Mouse (Mus musculus): ENCODE data around the gene Klhl29. TPM values are rescaled to one million over a fixed set of nuclear protein-coding genes. Genes with fewer than 3 reads are reported as not detected.

Klhl29 gene
- polyA plus RNA-seq, 1 experiment, result 0.22 TPM

- H3K27ac ChIP-seq (ENCODE audit: control insufficient read depth, insufficient read depth, low read depth, low read length, poor library complexity), result no peak overlapping the region
- H3K4me1 ChIP-seq (ENCODE audit: control insufficient read depth, insufficient read depth, low read length), result no peaks in the 10 kb centered on the region
- WGBS, result 66% methylated on average over 14 of the region's 14 CpGs
- no peak for TF ChIP-seq CTCF (IDR thresholded peaks at IDR 0.05; ENCODE audit: control insufficient read depth, insufficient read depth, low read length)
- no peak for TF ChIP-seq POLR2A (IDR thresholded peaks at IDR 0.05; ENCODE audit: borderline replicate concordance, control insufficient read depth, low read depth, low read length)
- no peak overlapping the region for H3K4me3 ChIP-seq (replicated peaks; ENCODE audit: control insufficient read depth, low read depth, low read length)
Observed at GRCm38 (mm10) chr12:5226676-5227654, 148.5 kb downstream of the Klhl29 start.

- TF ChIP-seq CTCF (IDR thresholded peaks at IDR 0.05; ENCODE audit: control insufficient read depth, insufficient read depth, low read length), result no peak
- WGBS, result 34% methylated on average over 1 of the region's 1 CpGs
Observed at GRCm38 (mm10) chr12:5223595-5223994, 151.9 kb downstream of the Klhl29 start.

DNA sequence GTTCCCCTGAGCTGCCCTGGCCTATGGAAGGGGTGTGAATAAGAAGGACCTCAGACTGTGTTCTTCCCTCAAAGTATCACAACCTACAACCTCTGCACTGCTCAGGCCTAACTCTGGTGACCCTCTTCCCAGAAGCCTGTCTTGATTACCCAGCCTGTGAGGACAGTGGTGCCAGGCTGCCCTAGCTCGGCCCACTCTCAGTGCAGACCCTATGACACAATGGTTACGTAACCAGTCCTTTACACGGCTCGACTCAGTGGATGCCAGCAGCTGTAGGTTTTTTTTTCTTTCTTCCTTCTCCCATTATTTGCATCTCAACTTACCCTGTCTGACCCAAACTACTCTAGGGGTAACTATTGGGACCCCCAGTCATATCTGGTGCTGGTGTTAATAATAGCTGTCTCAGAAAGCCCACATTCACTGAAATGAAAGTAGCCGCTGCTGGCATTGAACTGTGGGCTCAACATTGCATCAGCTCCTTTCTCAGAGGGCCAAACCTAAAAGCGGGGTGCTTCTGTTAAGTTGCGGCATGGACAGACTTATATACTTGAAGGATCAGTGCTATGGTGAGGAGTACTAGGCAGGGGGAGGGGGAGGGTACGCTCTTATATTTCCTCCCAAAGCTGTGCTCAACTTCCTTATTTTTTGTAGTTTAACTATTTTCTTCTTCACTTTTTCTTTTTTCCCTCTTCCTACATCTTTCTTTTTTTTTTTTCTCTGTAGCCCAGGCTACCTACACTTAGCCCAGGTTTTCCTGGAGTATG lies 152.9 kb downstream of the Klhl29 start:
- WGBS, result 40% methylated on average over 8 of the region's 8 CpGs
- H3K4me1 ChIP-seq (ENCODE audit: control insufficient read depth, insufficient read depth, low read length), result no peaks in the 10 kb centered on the region
- H3K27ac ChIP-seq (ENCODE audit: control insufficient read depth, insufficient read depth, low read depth, low read length, poor library complexity), result no peak overlapping the region
- no peak overlapping the region for H3K4me3 ChIP-seq (replicated peaks; ENCODE audit: control insufficient read depth, low read depth, low read length)
- no peak for TF ChIP-seq CTCF (IDR thresholded peaks at IDR 0.05; ENCODE audit: control insufficient read depth, insufficient read depth, low read length)
- TF ChIP-seq POLR2A (IDR thresholded peaks at IDR 0.05; ENCODE audit: borderline replicate concordance, control insufficient read depth, low read depth, low read length), result no peak

More at GRCm38 (mm10) chr12:5223595-5223994, 151.9 kb downstream of the Klhl29 start:
- Histone ChIP-seq H3K27ac (ENCODE audit: control insufficient read depth, insufficient read depth, low read depth, low read length, poor library complexity) (no peak overlapping the region), H3K4me3 (replicated peaks; ENCODE audit: control insufficient read depth, low read depth, low read length) (no peak overlapping the region), H3K4me1 (ENCODE audit: control insufficient read depth, insufficient read depth, low read length) (no peaks in the 10 kb centered on the region)

GRCm38 (mm10) chr12:5219913-5220575 lies 155.4 kb downstream of the Klhl29 start:
- Histone ChIP-seq H3K4me1 (ENCODE audit: control insufficient read depth, insufficient read depth, low read length) (no peaks in the 10 kb centered on the region), H3K27ac (ENCODE audit: control insufficient read depth, insufficient read depth, low read depth, low read length, poor library complexity) (no peak overlapping the region), H3K4me3 (replicated peaks; ENCODE audit: control insufficient read depth, low read depth, low read length) (no peak overlapping the region)
- TF ChIP-seq CTCF (IDR thresholded peaks at IDR 0.05; ENCODE audit: control insufficient read depth, insufficient read depth, low read length), result no peak
- TF ChIP-seq POLR2A (IDR thresholded peaks at IDR 0.05; ENCODE audit: borderline replicate concordance, control insufficient read depth, low read depth, low read length), result no peak
- 82% methylated on average over 14 of the region's 14 CpGs for WGBS

- no peaks in the 10 kb centered on the region for H3K4me1 ChIP-seq (ENCODE audit: control insufficient read depth, insufficient read depth, low read length)
- TF ChIP-seq POLR2A (IDR thresholded peaks at IDR 0.05; ENCODE audit: borderline replicate concordance, control insufficient read depth, low read depth, low read length) (no peak), CTCF (IDR thresholded peaks at IDR 0.05; ENCODE audit: control insufficient read depth, insufficient read depth, low read length) (no peak)
- H3K27ac ChIP-seq (ENCODE audit: control insufficient read depth, insufficient read depth, low read depth, low read length, poor library complexity), result no peak overlapping the region
- 73% methylated on average over 15 of the region's 15 CpGs for WGBS
- H3K4me3 ChIP-seq (replicated peaks; ENCODE audit: control insufficient read depth, low read depth, low read length), result no peak overlapping the region
Observed at GRCm38 (mm10) chr12:5215836-5216747, 159.4 kb downstream of the Klhl29 start.

- Histone ChIP-seq H3K4me1 (ENCODE audit: control insufficient read depth, insufficient read depth, low read length) (no peaks in the 10 kb centered on the region), H3K27ac (ENCODE audit: control insufficient read depth, insufficient read depth, low read depth, low read length, poor library complexity) (no peak overlapping the region), H3K4me3 (replicated peaks; ENCODE audit: control insufficient read depth, low read depth, low read length) (no peak overlapping the region)
- TF ChIP-seq CTCF (IDR thresholded peaks at IDR 0.05; ENCODE audit: control insufficient read depth, insufficient read depth, low read length) (no peak), POLR2A (IDR thresholded peaks at IDR 0.05; ENCODE audit: borderline replicate concordance, control insufficient read depth, low read depth, low read length) (no peak)
- WGBS, result 69% methylated on average over 9 of the region's 9 CpGs
Observed at GRCm38 (mm10) chr12:5214266-5214665, 161.2 kb downstream of the Klhl29 start.

GRCm38 (mm10) chr12:5213339-5214104 lies 162.0 kb downstream of the Klhl29 start:
- Histone ChIP-seq H3K4me1 (ENCODE audit: control insufficient read depth, insufficient read depth, low read length) (no peaks in the 10 kb centered on the region), H3K4me3 (replicated peaks; ENCODE audit: control insufficient read depth, low read depth, low read length) (no peak overlapping the region), H3K27ac (ENCODE audit: control insufficient read depth, insufficient read depth, low read depth, low read length, poor library complexity) (no peak overlapping the region)
- 7% methylated on average over 13 of the region's 13 CpGs for WGBS
- TF ChIP-seq POLR2A (IDR thresholded peaks at IDR 0.05; ENCODE audit: borderline replicate concordance, control insufficient read depth, low read depth, low read length), result no peak
- TF ChIP-seq CTCF (IDR thresholded peaks at IDR 0.05; ENCODE audit: control insufficient read depth, insufficient read depth, low read length), result no peak

All from bone marrow, adult 2 months (tissue).